Mouse (Mus musculus): ENCODE results near the gene Serf2. TPM values are rescaled to one million over a fixed set of nuclear protein-coding genes. Genes with fewer than 3 reads are reported as not detected.

The Serf2 gene
- total RNA-seq, 4 experiments from 2014 or later = 249 to 360 (median 257) TPM

- DNase-seq = no peak
Observed at GRCm38 (mm10) chr2:121507173-121507950, 58.4 kb downstream of the Serf2 start.

Small RNA genes lying within 50 kb of the gene (microRNA-seq; reads per million reads assigned to microRNA genes)
- 0 reads per million in 2 experiments for gene Gm22953

Other genes with a start within 250 kb of the Serf2 start
- 100 to 1,000 TPM in 1 of 4 experiments, 10 to 100 TPM in 3; 81.3 to 124 (median 91.5) TPM for gene Trp53bp1, start 177.8 kb upstream of the Serf2 start, total RNA-seq (2022)
- gene Map1a, start 159.6 kb upstream of the Serf2 start, total RNA-seq (2022) = 10 to 100 TPM; 10.4 to 17.5 (median 12.5) TPM
- 10 to 100 TPM; 46.6 to 69.1 (median 53.0) TPM for gene Ppip5k1, start 93.8 kb upstream of the Serf2 start, total RNA-seq (2022)
- 10 to 100 TPM in 3 of 4 experiments, 1 to 10 TPM in 1; 9.9 to 15.5 (median 12.2) TPM for gene Ckmt1, start 91.5 kb upstream of the Serf2 start, total RNA-seq (2022)
- gene Strc, start 62.0 kb upstream of the Serf2 start, total RNA-seq (2022) = 1 to 10 TPM in 1 of 4 experiments, under 1 TPM in 1, not detected in 2; 0.81 to 1.4 TPM
- 100 to 1,000 TPM; 426 to 490 (median 434) TPM for gene Pdia3, start 35.4 kb upstream of the Serf2 start, total RNA-seq (2022)
- 1 to 10 TPM; 2.2 to 4.1 (median 2.9) TPM for gene Catsper2, start 35.4 kb upstream of the Serf2 start, total RNA-seq (2022)
- under 1 TPM in 3 of 4 experiments, not detected in 1; 0.24 to 0.74 (median 0.62) TPM for gene Ell3, start 4.9 kb upstream of the Serf2 start, total RNA-seq (2022)
- gene Hypk, start 4.1 kb downstream of the Serf2 start, total RNA-seq (2022) = 10 to 100 TPM; 14.2 to 53.3 (median 35.7) TPM
- under 1 TPM; 0.20 to 0.75 (median 0.28) TPM for gene Serinc4, start 7.6 kb downstream of the Serf2 start, total RNA-seq (2022)
- gene Mfap1b, start 24.9 kb downstream of the Serf2 start, total RNA-seq (2022) = 10 to 100 TPM; 38.2 to 44.8 (median 40.2) TPM
- gene Mfap1a, start 57.5 kb downstream of the Serf2 start, total RNA-seq (2022) = 10 to 100 TPM; 31.3 to 37.9 (median 35.5) TPM
- 1 to 10 TPM; 2.6 to 6.1 (median 4.4) TPM for gene Wdr76, start 57.5 kb downstream of the Serf2 start, total RNA-seq (2022)

Data from adrenal gland, adult 8-10 months (tissue).